Mouse (Mus musculus): ENCODE data around the gene Mucl3.
A peak's percentile ranks its signal among the peaks of the same experiment; 100 is the strongest.

The Mucl3 gene

GRCm38 (mm10) chr17:35643609-35644236, at the start of gene Mucl3:
TSS of gene Mucl3 (minus strand) at chr17:35643695.
- no peak for DNase-seq (ENCODE audit: low spot score)

GRCm38 (mm10) chr17:35692368-35692767, 48.9 kb upstream of the Mucl3 start:
- no peak for DNase-seq (ENCODE audit: low spot score)

GRCm38 (mm10) chr17:35691811-35692210, 48.3 kb upstream of the Mucl3 start:
- DNase-seq (ENCODE audit: low spot score) = no peak

- DNase-seq (ENCODE audit: low spot score) = no peak
These were observed 46.6 kb upstream of the Mucl3 start for GRCm38 (mm10) chr17:35689936-35690645.

GRCm38 (mm10) chr17:35688347-35689175, 45.1 kb upstream of the Mucl3 start:
- DNase-seq (ENCODE audit: low spot score) = no peak

- no peak for DNase-seq (ENCODE audit: low spot score)
These were observed 41.6 kb upstream of the Mucl3 start for GRCm38 (mm10) chr17:35685061-35685460.

- no peak for DNase-seq (ENCODE audit: low spot score)
These were observed 38.5 kb upstream of the Mucl3 start for GRCm38 (mm10) chr17:35681986-35682385.

GRCm38 (mm10) chr17:35680591-35680990, 37.1 kb upstream of the Mucl3 start:
- DNase-seq (ENCODE audit: low spot score) = no peak

GRCm38 (mm10) chr17:35673416-35674035, 30.0 kb upstream of the Mucl3 start, which contains the start of gene Gtf2h4:
TSS of gene Gtf2h4 (minus strand) at chr17:35673739.
- DNase-seq (ENCODE audit: low spot score) = peak; percentile 70

GRCm38 (mm10) chr17:35672527-35672926, 29.0 kb upstream of the Mucl3 start:
- no peak for DNase-seq (ENCODE audit: low spot score)

- DNase-seq (ENCODE audit: low spot score) = no peak
These were observed 28.4 kb upstream of the Mucl3 start for GRCm38 (mm10) chr17:35671846-35672245.

GRCm38 (mm10) chr17:35669731-35670130, 26.2 kb upstream of the Mucl3 start:
- DNase-seq (ENCODE audit: low spot score) = peak; percentile 2

GRCm38 (mm10) chr17:35667334-35668065, 24.0 kb upstream of the Mucl3 start, which contains the start of gene Vars2:
TSS of gene Vars2 (minus strand) at chr17:35667592.
- DNase-seq (ENCODE audit: low spot score) = peak; percentile 96

GRCm38 (mm10) chr17:35666851-35667256, 23.4 kb upstream of the Mucl3 start:
- DNase-seq (ENCODE audit: low spot score) = no peak

GRCm38 (mm10) chr17:35665957-35666515, 22.5 kb upstream of the Mucl3 start:
- peak; percentile 29 for DNase-seq (ENCODE audit: low spot score)

- no peak for DNase-seq (ENCODE audit: low spot score)
These were observed 9.6 kb upstream of the Mucl3 start for GRCm38 (mm10) chr17:35653086-35653485.

- no peak for DNase-seq (ENCODE audit: low spot score)
These were observed 5.9 kb upstream of the Mucl3 start for GRCm38 (mm10) chr17:35649429-35649828.

GRCm38 (mm10) chr17:35639352-35639751, 4.1 kb downstream of the Mucl3 start:
- DNase-seq (ENCODE audit: low spot score) = no peak

- DNase-seq (ENCODE audit: low spot score) = peak; percentile 65
These were observed 4.9 kb downstream of the Mucl3 start for GRCm38 (mm10) chr17:35638475-35639190.

- DNase-seq (ENCODE audit: low spot score) = no peak
These were observed 7.1 kb downstream of the Mucl3 start for GRCm38 (mm10) chr17:35636363-35636762.

All from ovary, postnatal 36 days (tissue).